Mouse (Mus musculus): ENCODE data around the gene Sh3pxd2b.

DNA sequence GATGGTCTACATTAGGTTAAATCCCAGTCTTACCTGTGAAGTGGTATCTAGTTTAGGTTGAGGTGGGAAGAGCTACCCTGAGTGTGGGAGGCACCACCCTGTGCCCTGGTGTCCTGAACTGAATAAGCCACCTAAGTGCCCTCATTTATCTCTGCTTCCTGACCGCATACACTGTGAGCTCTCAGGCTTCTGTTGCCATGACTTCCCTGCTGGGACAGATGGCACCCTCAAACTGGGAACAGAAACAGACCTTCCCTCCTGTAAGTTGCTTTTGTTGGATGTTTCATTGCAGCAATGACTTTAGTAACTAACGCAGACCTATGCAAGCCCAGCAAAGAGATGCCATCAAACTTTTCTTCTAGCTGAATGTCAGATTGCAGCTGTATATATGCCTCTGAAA lies 14.4 kb upstream of the Sh3pxd2b start:
- TF ChIP-seq CTCF (IDR thresholded peaks at IDR 0.05; ENCODE audit: borderline replicate concordance, extremely low read depth, insufficient read depth, insufficient read length): no peak
- TF ChIP-seq POLR2A (IDR thresholded peaks at IDR 0.05; ENCODE audit: borderline replicate concordance, extremely low read depth, insufficient read depth, insufficient read length, poor library complexity, severe bottlenecking): no peak
